Mouse (Mus musculus): ENCODE measurements at regions not wholly inside any gene's neighbourhood (a gene's known extent, or its start where the extent isn't known, plus 50 kb on each side); places are given as distances from the start of the nearest gene placed in this dataset.

- DNase-seq (ENCODE audit: low spot score in 2 of 2), result peak; percentile 5 to 41
Measured at GRCm38 (mm10) chr16:75104894-75105293, 481.0 kb downstream of the Lipi start.

- DNase-seq (ENCODE audit: low spot score in 2 of 2), result no peak
Measured at GRCm38 (mm10) chr16:75093163-75093562, 492.7 kb downstream of the Lipi start.

GRCm38 (mm10) chr16:75092471-75093130 is 493.3 kb downstream of the Lipi start:
- DNase-seq (ENCODE audit: low spot score in 2 of 2), result peak; percentile 45 to 58

- peak in 1 of 2 experiments; percentile 56 for DNase-seq (ENCODE audit: low spot score in 2 of 2)
Measured at GRCm38 (mm10) chr16:75091931-75092330, 493.9 kb downstream of the Lipi start.

GRCm38 (mm10) chr16:75089383-75090035 is 496.4 kb downstream of the Lipi start:
- DNase-seq (ENCODE audit: low spot score in 2 of 2), result peak; percentile 35 to 51

GRCm38 (mm10) chr16:75088701-75089100 is 497.2 kb downstream of the Lipi start:
- DNase-seq (ENCODE audit: low spot score in 2 of 2), result no peak

GRCm38 (mm10) chr16:75065281-75065680 is 520.6 kb downstream of the Lipi start:
- DNase-seq (ENCODE audit: low spot score in 2 of 2), result no peak

GRCm38 (mm10) chr16:75052953-75053352 is 532.9 kb downstream of the Lipi start:
- no peak for DNase-seq (ENCODE audit: low spot score in 2 of 2)

- DNase-seq (ENCODE audit: low spot score in 2 of 2), result no peak
Measured at GRCm38 (mm10) chr16:75045969-75046368, 539.9 kb downstream of the Lipi start.
